Mouse (Mus musculus) mature B cell (primary cell): ENCODE measurements around the gene Arl5c.

Source experiments
- in situ Hi-C: fragments of 300-500 bp; cut with MboI; formaldehyde crosslinking; loops from 2 replicates; pipeline ENCODE4 v1.14.3; 2019

Arl5c gene

GRCm38 (mm10) chr11:98019883-98020610 is 24.1 kb upstream of the Arl5c start:
- in situ Hi-C loops: no loop called here

DNA sequence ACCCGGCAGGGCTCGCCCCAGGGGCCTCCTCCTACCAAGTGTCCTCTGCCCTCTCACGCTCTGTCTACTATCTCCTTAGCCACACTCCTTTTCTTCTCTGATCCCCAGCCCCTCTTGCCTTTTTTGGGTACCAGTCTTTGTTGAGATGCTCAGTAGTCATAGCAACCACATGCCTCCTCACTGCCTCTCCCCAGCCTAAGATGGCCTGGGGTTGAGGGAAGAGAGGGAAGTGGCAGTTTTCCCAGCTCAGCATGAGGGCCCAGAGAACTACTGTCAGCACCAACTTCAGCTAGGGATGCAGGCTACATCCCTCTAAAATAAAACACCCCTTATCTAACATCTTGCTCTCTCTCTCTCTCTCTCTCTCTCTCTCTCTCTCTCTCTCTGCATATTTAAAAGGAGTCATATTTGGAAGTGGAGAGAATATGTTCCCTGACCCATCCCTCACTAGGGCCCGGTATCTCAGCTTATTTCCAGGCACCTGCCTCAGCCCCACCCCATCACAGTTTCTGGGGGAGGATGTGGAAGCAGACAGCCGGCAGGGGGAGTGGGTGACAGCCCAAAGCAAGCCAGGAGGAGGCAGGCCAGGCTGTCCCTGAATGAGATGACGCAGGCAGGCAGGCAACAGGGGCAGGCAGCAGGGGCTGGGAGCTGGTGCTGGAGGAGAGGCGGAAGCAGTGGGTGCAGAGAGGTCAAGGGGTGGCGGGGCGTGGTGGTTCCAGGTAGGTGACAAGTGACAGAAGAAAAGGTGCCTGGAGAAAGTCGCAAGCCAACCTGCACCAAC is 23.1 kb upstream of the Arl5c start:
- in situ Hi-C loops: no loop called here

GRCm38 (mm10) chr11:98018222-98018621 is 22.2 kb upstream of the Arl5c start:
- in situ Hi-C loops: no loop called here

DNA sequence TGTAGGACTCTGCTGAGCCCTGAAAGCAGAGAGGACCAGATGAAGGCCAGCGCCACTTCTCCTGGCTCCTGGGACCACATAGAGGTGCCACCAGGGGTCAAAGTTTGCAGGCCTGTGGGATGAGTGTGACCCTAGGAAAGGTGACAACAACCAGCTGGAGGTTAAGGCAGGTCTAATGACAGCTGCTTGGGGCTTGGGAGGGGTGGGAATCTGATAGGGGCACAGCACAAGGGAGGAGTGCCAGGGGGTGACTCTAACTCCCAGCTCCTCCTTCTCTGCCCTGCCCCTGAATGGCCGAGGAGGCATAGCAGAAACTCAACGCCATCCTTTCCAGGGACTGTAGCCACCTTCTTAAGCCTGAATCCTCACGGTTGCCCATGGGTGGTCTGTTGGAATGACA is 20.8 kb upstream of the Arl5c start:
- in situ Hi-C loops: no loop called here

DNA sequence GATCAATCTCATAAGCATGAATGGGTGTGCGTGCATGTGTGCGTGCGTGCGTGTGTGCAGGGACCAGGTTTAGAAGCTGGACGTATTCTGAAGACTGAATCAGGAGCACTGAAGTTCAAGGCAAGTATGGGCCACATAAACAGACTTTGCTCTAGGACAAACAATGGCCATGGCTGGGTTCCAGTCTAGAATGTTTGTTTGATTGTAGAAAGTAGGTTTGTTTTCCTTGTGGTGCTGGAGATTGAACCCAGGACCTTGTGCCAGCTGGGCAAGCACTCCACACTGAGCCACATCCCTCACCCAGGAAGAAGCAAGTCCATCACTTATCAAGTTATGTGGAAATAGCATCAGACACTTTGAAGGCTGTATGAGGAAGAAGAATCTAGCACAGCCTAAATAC is 20.2 kb upstream of the Arl5c start:
- in situ Hi-C loops: no loop called here

DNA sequence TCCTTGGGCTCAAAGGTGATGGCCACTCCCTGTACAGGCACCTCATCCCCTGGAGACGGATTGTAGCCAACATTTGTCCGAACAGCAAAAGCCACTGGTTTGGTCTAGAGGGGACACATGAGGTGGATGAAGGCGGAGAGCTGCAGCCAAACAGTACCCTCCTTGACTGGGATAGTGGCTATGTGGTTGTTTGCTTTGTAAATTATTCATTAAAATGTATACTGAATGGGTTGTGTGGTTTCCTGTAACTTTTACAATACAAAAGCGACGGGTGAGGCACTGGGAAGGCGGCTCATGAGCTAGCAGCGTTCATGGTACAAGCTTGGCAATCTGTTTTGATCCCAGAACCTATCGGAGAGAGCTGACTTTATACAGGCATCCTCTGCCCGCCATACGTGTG is 16.9 kb upstream of the Arl5c start:
- in situ Hi-C loops: no loop called here

- in situ Hi-C loops: no loop called here
Observed at GRCm38 (mm10) chr11:98011716-98012115, 15.7 kb upstream of the Arl5c start.

DNA sequence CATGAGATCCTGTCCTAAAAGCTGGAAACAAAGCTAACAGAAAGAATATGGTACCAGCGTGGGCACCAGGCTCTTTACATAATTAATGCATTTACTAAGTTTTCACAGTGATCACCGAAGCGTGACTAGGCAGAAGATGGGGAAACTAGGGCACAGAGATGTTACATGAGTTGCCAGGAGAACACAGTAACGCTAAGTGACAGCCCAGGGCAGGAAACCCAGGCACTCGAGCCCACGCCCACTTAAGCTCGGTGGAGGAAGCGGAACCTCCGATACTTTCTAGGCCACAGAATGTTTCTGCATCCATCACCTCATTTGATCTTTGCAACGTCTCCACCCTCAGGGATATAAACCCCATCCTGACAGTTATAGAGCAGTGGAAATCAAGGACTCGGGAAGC is 12.1 kb upstream of the Arl5c start:
- in situ Hi-C loops: loop anchor here (5.0 kb wide), 1 partner anchor 71 kb away; no protein-coding TSS in a partner anchor

DNA sequence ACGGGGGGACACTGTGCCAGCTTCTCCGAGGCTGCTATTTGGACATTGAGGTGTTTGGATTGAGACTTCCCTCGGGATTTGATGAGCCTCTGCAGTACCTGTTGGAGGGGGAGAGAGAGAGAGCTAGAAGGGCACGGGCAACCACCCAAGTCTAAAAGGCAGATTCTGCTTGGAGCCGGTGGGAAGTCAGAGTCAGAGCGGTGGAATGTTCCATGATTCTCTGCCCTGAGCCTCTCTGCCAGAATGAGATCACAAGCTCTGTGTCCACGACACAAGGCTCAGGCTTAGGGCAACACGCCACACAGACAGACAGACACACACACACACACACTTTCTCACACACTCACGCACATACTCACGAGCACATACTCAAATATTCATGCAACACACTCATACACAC is 9.7 kb upstream of the Arl5c start:
- in situ Hi-C loops: loop anchor here (5.0 kb wide), 1 partner anchor 68 kb away; no protein-coding TSS in a partner anchor

DNA sequence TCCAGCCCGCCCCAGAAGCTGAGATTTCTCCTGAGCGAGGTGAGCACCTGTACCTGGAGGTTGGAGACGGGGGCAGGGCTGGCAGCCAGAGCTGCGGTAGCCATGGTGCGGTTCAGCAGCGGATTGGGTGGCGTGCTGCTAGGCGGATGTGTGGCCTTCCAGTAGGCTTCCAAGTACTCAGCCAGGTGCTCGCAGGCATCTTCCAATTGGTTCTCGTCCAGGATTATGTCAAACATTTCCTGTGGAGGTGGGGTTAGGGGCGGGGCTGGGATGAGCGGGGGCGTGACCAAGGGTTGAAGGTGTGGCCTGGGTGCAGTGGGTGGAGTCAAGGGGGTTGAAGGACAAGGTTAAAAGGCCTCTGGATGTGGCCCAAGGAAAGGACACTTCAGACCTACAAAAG is 9.1 kb upstream of the Arl5c start:
- in situ Hi-C loops: loop anchor here (5.0 kb wide), 1 partner anchor 68 kb away; no protein-coding TSS in a partner anchor

- in situ Hi-C loops: no loop called here
Observed at GRCm38 (mm10) chr11:98004161-98004560, 8.2 kb upstream of the Arl5c start.

GRCm38 (mm10) chr11:98003171-98003671 is 7.2 kb upstream of the Arl5c start:
- in situ Hi-C loops: no loop called here

DNA sequence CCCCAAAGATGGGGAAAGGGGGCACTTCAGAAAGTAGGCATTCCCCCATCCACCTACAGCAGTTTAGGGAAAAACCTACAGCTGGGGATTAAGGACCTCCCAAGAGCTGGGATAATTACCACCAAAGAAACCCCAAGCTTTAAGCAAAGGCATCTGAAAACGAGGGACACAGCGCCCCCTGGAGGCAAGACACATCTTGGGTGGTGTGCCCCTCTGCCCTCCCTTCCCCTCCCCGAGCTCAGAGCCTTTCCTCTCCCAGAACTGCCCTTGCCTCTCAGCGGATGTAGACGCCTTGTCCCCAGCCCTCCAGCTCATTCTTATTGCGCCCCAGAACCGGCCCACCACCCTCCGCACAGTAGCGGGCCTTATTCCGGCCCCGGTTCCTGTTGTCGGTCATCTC is 6.6 kb upstream of the Arl5c start:
- in situ Hi-C loops: no loop called here

DNA sequence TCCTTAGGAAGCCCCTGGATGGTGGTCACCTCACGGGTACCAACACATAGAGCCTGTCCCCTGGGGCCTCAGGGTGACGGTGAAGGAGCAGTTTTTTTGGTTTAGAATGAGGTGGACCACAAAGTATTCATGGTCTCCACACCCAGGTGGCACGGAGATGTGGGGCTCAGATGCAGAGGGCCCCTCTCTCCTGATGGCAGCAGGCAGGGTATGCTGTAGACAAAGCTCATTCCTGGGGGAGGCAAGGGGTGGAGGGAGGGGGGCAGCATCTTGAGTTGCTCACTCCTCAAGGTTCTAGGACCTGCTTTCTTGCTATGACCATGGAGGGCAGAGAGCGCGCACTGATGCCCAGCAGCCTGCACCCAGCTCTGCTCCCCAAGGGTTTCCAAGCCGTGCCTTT is 6.0 kb upstream of the Arl5c start:
- in situ Hi-C loops: no loop called here

GRCm38 (mm10) chr11:98001351-98001824 is 5.4 kb upstream of the Arl5c start:
- in situ Hi-C loops: no loop called here

DNA sequence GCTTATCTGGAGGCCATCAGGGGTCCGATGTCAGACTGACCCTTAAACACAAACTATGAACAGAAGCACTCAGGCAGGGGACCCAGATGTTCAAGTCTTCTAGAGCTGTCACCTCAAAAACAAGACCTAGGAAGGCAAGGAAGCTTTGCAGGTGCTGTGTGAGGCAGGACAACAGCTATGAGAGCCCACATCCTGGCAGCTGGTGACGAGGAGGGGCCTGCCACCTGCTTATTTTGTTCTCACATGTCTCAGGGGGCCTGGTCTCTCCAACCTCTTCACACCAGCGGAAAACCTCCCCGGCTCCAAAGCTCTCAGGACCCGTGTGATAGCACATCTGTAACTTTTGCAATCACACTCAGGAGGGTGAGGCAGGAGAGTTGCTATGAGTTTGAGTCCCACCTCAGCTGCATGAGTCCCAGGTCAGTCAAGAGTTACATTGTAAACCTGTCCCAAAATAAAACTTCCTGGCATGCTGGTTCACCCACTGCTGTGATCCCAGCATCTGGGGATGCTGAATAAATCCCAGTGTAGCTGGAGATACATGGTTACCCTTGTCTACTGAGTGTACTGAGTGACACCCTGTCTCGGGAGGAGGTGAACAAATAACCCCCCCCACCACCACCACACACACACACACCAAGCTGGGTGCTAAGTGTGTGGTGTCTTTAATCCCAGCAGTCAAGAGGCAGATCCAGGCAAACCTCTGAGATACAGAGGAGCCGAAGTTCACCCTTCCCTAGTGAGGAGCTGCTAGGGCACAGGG is 4.6 kb upstream of the Arl5c start:
- in situ Hi-C loops: no loop called here

DNA sequence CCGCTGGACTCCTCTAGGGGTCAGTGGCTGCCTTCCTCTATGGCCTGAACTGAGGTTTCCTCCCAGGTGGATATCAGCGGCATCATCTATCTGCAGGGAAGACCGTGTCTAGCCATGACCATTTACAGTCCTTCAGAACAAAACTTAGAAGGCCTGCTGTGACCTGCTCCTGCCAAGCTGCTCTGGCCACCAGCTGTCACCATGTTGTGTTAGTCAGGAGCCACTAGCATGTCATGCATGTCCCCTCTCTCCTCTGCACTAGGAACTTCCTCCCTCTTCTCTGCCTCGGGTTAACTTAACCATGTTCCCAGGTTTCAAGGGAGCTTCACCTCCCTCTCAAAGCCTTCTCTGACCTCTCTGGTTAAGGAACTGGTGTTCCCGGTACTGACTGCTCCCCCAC is 3.8 kb upstream of the Arl5c start:
- in situ Hi-C loops: no loop called here

DNA sequence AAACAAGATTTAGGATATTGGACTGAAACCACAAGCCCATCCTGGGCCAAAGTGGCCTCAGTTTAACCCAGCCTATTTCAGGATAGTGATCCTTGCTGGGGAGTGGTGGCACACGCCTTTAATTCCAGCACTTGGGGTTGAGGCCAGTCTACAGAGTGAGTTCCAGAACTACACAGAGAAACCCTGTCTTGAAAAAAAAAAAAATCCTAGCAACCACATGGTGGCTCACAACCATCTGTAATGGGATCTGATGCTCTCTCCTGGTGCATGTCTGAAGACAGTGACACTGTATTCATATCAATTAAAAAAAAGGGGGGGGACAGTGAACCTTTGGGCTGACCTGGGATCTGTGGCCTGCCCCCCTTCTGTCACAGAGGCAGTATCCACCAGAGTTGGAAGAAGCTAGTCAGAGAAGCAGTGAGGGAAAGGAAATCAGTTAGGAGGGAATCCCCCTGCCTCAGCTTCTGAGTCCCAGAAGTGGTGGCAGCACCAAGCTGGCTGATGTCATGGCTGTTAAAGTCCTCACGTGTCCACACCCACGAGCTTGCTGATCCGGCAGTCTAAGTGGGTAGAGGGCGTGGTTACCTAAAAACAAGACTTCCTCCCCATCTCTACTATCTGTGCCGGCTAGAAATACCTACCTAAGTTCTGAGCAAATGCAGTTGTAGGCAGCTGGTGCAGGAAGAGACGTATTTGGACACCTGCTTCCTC is 3.1 kb upstream of the Arl5c start:
- in situ Hi-C loops: no loop called here

DNA sequence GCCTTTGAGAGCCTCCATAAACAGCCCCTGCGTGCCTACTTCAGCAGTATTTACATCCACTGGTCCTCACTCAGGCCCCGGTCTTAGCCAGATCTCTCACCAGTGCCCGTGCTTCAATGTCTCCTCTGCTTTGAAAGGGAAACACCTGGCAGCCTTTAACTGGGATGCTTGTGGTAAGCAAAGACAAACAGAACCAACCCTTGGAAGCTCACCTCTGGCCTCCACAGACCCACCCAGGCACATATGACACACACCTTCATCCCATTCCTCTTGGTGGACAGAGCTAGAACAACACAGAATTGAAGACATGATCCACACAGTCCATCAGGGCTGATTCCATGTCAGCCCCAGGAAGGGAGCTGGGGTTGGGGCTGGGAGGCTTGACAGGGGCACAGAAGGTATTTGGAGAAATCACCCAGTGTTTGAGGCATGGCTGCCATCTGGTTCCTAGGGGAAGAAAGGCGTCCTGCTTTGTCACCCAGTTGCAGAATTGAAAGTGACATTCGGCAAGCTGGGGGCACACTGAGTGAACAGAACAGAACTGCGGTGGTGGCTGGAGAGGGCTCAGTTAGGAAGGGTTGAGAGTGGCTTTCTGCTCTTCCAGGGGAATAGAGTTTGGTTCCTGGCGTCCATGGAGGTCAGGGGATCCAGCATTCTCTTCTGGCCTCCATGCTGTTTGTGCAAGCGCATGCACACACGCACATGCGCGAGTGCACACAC is 2.3 kb upstream of the Arl5c start:
- in situ Hi-C loops: no loop called here

GRCm38 (mm10) chr11:97997387-97997960 is 1.5 kb upstream of the Arl5c start:
- in situ Hi-C loops: no loop called here

DNA sequence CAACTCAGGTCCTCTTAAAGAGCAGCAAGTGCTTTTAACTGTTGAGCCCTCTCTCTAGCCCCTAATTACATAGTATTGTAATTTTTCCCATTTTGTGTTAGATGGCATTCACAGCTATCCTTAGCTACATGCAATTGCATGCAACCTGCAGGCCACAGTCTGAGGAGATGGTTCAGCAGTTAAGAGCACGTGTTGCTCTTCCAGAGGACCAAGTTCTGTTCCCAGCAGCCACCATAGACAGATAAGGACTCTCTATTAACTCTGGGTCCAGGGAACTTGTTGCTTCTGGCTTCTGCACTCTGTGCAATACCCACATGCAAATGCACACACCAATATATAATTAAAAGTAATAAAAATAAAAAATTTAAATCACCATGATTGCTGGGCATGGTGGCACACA is 710 bp upstream of the Arl5c start:
- in situ Hi-C loops: no loop called here
